Mouse (Mus musculus): ENCODE measurements around the gene Ezr.

DNA sequence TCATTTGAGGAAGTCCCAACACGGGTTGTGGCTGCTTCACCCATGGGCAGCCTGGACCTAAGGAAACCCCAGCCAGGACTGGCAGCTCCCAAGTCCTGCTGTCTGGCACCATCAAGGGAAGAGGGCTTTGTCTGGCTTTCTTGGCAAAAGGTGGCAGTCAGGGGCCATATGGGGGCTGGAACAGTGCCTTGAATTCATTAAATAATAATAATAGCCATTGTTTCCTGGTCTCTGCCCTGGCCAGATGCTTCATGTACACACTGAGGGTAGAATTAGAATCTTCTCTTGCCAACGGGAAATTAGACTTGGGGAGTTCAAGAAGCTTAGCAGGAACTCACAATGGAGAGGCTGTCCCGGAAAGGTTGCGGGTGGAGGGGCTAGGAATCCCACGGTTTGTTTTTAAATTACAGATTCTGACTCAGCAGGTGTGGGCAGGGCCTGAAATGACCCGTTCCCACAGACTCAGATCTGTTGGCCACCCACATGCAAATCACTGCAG is 53.3 kb downstream of the Ezr start:
- TF ChIP-seq POLR2A (IDR thresholded peaks at IDR 0.05; ENCODE audit: insufficient read depth, low read length) (no peak), CTCF (IDR thresholded peaks at IDR 0.05; ENCODE audit: low read depth, low read length) (no peak), EP300 (IDR thresholded peaks at IDR 0.05; ENCODE audit: insufficient read depth, low read depth, low read length) (no peak)

All from ES-Bruce4 (cell line).